Mouse (Mus musculus): ENCODE data around the gene Ube2q1. TPM values are rescaled to one million over a fixed set of nuclear protein-coding genes. Genes with fewer than 3 reads are reported as not detected.
"Not testable (repeated sequence)": the region's sequence is repeated elsewhere in the genome, so short reads cannot be mapped to it uniquely, and the experiment has no call there.

Gene Ube2q1
- total and polyA plus RNA-seq, 3 experiments, result 35.0 to 67.5 (median 66.6) TPM

GRCm38 (mm10) chr3:89786275-89786674 is 12.9 kb downstream of the Ube2q1 start:
- no peak for DNase-seq

GRCm38 (mm10) chr3:89788680-89789352 is 15.4 kb downstream of the Ube2q1 start:
- no peak for DNase-seq

- DNase-seq, result no peak
Measured at GRCm38 (mm10) chr3:89794616-89795015, 21.2 kb downstream of the Ube2q1 start.

DNA sequence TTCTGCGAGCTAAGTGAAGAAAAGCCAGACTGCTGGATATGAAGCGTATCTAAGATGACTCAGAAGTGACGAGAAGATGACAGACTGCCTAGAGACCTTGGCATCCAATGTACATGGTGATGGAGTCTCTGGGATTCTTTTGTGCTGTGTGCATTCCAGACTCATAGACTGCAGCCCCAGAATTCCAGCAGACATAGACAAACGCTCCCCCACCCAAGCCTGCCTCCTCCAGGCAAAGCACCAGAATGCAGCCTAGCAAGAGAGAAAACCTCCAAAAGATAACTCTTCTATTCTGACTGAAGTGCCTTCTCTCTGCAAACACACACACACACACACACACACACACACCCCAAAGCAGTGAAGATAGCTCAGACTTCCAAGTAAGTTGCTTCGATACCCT is 22.3 kb downstream of the Ube2q1 start:
- DNase-seq, result no peak

DNA sequence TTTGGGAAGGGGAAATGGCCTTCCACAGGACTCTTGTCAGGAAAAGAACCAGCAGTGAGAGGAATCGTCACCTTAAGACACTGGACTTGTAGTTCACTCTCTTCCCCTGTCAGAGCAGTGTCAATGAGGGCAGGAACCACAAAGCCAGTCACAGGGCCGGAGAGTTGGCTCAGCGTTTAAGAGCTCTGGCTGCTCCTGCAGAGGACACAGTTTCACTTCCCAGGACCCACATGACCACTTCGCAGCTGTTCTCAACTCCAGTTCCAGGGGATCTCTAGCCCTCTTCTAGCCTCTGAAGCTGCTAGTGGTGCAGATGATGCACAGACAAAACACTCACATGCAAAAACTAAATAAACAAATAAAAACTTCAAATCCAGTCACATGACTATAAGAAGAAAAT is 22.9 kb downstream of the Ube2q1 start:
- no peak for DNase-seq

- no peak for DNase-seq
Measured at GRCm38 (mm10) chr3:89798518-89798917, 25.1 kb downstream of the Ube2q1 start.

DNA sequence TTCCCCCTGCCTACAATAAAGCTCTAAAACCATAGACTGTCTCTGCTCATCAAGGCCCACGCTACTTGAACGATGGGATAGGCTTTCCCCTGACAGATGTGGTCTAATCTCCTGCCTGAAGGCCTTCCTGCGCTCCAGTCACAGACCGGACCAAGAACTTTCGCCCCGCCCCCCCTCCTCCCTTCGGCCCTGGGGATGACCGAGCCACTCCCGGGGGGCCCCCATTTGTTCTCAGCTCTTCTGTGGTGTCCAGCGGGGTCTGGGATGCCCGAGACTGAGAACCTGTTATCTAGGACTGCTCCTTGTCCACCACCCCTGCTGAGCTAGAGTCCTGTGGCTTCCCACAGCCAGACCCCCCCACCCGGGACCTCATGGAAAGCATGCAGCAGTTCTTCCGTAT is 26.1 kb downstream of the Ube2q1 start:
- DNase-seq, result no peak

DNA sequence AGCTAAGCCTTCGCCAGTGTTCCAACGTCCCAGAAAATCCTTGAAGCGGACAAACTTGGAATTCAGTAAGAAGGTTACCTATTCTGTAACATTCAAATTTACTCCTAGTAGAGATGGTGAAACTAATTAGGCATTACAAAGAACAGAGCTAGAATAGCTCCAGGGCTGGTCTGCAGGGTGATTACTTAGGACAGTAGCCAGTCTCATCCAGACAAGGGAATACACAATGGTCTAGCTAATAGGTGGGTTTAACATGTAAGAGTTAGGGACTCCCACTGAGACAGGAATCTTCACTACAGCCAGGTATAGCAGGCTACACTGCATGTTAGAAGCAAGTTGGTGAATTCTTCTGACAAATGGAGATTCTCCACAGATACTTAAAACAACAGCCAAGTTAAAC is 26.7 kb downstream of the Ube2q1 start:
- not testable (repeated sequence) for DNase-seq

GRCm38 (mm10) chr3:89800774-89801506 is 27.5 kb downstream of the Ube2q1 start:
- DNase-seq, result no peak

DNA sequence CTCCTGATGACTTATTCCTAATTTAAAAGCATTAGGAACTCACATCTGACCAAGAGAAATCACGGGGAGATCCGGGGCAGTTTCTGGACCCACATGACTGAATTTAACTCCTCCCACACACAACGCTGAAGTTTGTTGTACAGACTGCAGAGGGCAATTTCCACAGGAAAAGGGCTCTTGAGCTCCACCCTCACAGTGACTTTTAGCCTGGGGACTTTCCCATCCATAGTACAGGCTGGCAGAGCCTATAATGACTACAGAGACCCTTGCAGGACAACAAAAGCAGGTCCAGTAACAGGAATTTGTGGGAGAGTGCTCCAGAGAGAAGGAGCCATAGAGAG is 28.1 kb downstream of the Ube2q1 start:
- DNase-seq, result peak; percentile 20

DNA sequence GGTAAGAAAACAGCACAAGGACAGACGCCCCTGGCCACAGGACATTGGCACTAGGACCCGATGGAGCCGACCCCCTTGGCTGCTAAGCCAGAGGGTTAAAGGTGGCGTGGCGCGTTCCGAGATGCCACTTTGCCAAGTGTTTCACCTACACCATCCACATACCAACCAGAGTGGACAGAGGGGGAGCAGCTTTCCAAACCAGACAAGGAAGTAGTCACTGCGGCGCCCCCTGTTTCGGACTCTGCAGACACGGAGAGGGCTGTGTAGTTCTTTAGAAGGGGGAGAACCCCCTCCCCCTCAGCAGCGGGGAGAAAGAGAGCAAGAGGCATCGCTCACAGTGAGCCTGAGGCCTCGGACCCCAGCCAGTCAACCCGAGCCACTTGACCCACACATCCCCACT is 29.5 kb downstream of the Ube2q1 start:
- DNase-seq, result no peak

GRCm38 (mm10) chr3:89805179-89805578 is 31.8 kb downstream of the Ube2q1 start:
- DNase-seq, result no peak

DNA sequence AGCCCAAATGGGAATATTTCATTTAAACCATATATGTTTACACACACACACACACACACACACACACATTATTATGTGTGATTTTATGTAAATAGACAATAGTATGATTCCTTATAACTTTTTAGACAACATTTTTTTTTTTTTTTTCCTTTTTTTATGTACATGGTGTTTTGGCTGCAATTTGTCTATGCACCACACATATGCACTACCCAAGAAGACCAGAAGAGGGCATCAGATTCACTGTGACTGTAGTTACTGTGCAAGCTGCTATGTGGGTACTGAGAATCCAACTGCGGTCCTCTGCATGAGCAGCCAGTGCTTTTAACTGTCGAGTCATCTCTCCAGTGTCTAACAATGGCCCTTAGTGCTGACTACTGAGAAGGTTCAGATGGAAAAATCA is 33.3 kb downstream of the Ube2q1 start:
- DNase-seq, result no peak

GRCm38 (mm10) chr3:89807171-89807570 is 33.8 kb downstream of the Ube2q1 start:
- no peak for DNase-seq

GRCm38 (mm10) chr3:89807881-89808280 is 34.5 kb downstream of the Ube2q1 start:
- DNase-seq, result no peak

- no peak for DNase-seq
Measured at GRCm38 (mm10) chr3:89808638-89809037, 35.2 kb downstream of the Ube2q1 start.

GRCm38 (mm10) chr3:89810841-89811240 is 37.4 kb downstream of the Ube2q1 start:
- DNase-seq, result no peak

DNA sequence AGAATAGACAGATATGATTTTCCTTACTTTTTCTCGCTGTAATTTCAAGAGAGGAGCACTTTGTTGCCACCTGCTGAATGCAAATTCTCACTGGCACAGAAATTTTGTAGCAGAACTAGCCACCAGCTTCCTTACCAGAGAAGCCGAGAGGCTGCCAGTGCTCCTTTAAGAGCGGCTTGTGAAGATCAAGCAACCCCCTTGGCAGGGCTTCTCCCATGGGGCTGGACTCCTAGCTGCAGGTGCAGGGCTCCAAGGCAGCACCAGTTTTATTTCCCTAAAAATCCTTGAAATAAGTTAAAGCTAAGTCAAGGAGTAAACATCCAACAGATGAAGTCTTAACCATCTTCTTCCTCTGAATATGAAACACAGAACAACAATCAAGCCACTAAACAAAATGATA is 38.8 kb downstream of the Ube2q1 start:
- no peak for DNase-seq

GRCm38 (mm10) chr3:89814051-89814450 is 40.6 kb downstream of the Ube2q1 start:
- no peak for DNase-seq

- peak; percentile 36 for DNase-seq
Measured at GRCm38 (mm10) chr3:89817056-89817455, 43.6 kb downstream of the Ube2q1 start.

- no peak for DNase-seq
Measured at GRCm38 (mm10) chr3:89818605-89819004, 45.2 kb downstream of the Ube2q1 start.

DNA sequence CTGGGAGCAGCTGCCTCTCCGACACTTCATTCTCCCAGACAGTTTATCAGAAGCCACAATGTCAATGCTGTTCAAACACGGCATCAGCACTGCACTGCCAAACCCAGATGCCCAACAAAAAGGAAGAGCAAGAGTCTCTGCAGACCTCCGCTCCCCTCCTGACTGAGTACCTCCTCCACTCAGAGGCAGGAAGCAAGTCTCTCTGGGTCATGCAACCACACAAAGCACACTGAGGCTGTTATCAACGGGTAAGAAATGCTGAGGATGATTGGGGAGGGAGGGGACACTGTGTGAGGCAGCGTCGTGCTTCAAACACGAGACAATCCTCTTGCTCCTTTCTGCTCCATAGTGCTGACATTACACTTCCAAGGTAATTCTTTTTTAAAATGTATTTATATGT is 46.5 kb downstream of the Ube2q1 start:
- DNase-seq, result no peak

DNA sequence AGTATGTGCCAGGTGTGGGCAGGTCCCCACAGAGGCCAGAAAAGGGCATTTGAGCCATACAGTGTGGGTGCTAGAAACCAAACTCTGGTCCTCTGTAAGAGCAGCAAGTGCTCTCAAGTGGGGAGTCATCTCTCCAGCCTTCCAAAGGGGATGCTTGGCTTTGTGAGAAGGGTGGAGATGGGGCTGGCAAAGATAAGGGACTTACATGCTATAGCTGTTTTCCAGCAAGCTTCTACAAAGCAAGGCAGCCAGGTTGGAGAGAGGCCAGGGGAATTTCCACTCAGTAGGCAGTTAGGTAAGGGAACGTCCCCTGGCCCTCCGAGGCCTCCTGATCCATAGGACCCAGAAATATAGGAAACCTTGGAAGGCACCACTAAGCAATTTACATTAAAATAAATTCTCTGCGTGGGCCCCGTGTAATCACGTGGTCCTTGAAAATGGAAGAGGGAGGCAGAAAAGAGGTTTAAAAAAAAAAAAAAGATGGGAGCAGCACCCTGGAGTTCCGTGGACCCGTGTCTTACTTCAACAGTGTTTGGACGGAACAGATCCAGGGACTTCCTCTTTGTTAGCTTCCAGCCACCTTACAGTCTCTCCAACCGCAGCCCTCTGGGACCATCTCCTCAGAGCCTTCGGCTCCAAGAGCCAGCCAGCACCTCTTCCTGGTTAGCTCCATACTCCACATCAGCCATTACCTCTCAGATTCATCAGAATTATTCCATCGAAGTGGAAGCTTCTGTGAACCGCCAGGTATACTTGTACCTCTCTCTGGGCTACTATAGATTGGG is 47.1 kb downstream of the Ube2q1 start:
- peak; percentile 10 for DNase-seq

All from adrenal gland, adult 2 months (tissue).